Mouse (Mus musculus) testis, adult 2 months (tissue): ENCODE data around the gene Pde4d.

ENCODE experiments used
- CTCF ChIP-seq: fragments of 200-500 bp; IDR thresholded peaks from 2 replicates; pipeline ENCODE4 v1.5.1; 2012; ENCODE audit warnings: low read depth, mild to moderate bottlenecking, inconsistent platforms, low read length, moderate library complexity; ENCODE audit not compliant: control insufficient read depth, insufficient read depth, insufficient replicate concordance
- POLR2A ChIP-seq: fragments of 200-500 bp; IDR thresholded peaks from 2 replicates; pipeline ENCODE4 v1.6.1; 2012; ENCODE audit warnings: low read depth, mild to moderate bottlenecking, inconsistent platforms, low read length, moderate library complexity; ENCODE audit not compliant: control insufficient read depth

DNA sequence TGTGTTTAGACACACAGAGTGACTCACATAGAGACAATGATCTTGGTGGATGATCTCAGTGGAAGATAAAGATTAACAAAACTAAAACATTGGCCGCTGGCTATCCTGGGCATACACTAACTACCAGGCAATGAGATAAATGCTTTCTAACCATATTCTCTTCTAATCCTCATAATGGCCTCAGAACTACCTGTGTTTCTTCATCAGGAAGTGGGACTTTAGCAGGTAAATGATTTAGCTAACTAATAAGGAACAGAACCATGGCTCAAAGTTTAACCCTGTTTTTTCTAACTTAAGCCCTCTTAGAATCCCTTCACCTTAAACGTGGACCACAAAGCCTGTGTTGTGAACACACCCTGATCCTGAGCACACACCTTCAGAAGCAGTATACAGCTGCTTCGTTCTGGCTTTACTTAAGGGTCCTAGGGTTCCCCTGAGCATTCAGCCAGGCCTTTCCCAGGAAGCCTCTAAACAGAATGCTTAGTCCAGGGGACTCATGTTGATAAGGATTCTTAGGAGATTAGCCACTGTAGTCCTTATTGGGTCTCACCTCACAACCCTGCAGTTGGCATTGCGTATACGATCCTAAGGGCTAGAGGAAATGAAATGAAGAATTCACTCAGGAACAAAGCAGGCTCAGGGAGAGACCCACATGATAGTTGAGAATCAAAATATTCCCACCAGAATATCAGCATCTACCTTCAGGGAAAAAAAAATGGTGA lies 1283.1 kb downstream of the Pde4d start:
- TF ChIP-seq CTCF (no peak), POLR2A (no peak)
